Mouse (Mus musculus) forebrain, embryonic 13.5 days (tissue): ENCODE data around the gene Timeless. TPM values are rescaled to one million over a fixed set of nuclear protein-coding genes. Genes with fewer than 3 reads are reported as not detected.

ENCODE experiments used
- polyA plus RNA-seq: library from polyadenylated mRNA; unstranded; fragments of >200 nt; fragmentation: Nextera tagmentation; extraction: Ambion mirVana; gene quantifications from 2 replicates; pipeline ENCODE4 v1.2.1, GENCODE M21; 2015

Timeless gene
- polyA plus RNA-seq, 1 experiment from 2014 or later, result 52.9 TPM

Other genes starting within 250 kb of the Timeless start
- not detected in 2 replicates for gene Hsd17b6, start 224.5 kb upstream of the Timeless start, polyA plus RNA-seq
- gene Prim1, start 216.9 kb upstream of the Timeless start, polyA plus RNA-seq, result 97.9 and 98.0 TPM in 2 replicates
- gene Naca, start 196.5 kb upstream of the Timeless start, polyA plus RNA-seq, result 715 and 810 TPM in 2 replicates
- gene Ptges3, start 173.1 kb upstream of the Timeless start, polyA plus RNA-seq, result 562 and 583 TPM in 2 replicates
- 2,170 and 2,214 TPM in 2 replicates for gene Atp5b, start 148.8 kb upstream of the Timeless start, polyA plus RNA-seq
- gene Baz2a, start 140.5 kb upstream of the Timeless start, polyA plus RNA-seq, result 11.6 and 12.6 TPM in 2 replicates
- 12.6 and 12.9 TPM in 2 replicates for gene Rbms2, start 51.8 kb upstream of the Timeless start, polyA plus RNA-seq
- gene Gls2, start 37.6 kb upstream of the Timeless start, polyA plus RNA-seq, result 0.48 and 1.3 TPM in 2 replicates
- gene Spryd4, start 20.3 kb upstream of the Timeless start, polyA plus RNA-seq, result 17.9 and 19.1 TPM in 2 replicates
- 0.13 and 0.21 TPM in 2 replicates for gene Mip, start 6.2 kb upstream of the Timeless start, polyA plus RNA-seq
- gene Apon, start 22.0 kb downstream of the Timeless start, polyA plus RNA-seq, result 0.27 and 0.33 TPM in 2 replicates
- 0.14 TPM in 1 of 2 replicates, not detected in the other for gene Apof, start 36.6 kb downstream of the Timeless start, polyA plus RNA-seq
- gene Stat2, start 38.5 kb downstream of the Timeless start, polyA plus RNA-seq, result 14.5 and 15.3 TPM in 2 replicates
- not detected in 2 replicates for gene Il23a, start 66.7 kb downstream of the Timeless start, polyA plus RNA-seq
- 32.0 and 35.0 TPM in 2 replicates for gene Pan2, start 71.3 kb downstream of the Timeless start, polyA plus RNA-seq
- 230 and 237 TPM in 2 replicates for gene Cnpy2, start 90.4 kb downstream of the Timeless start, polyA plus RNA-seq
- 212 and 236 TPM in 2 replicates for gene Cs, start 105.7 kb downstream of the Timeless start, polyA plus RNA-seq
- gene Coq10a, start 136.9 kb downstream of the Timeless start, polyA plus RNA-seq, result 16.4 and 22.8 TPM in 2 replicates
- gene Ankrd52, start 145.1 kb downstream of the Timeless start, polyA plus RNA-seq, result 12.0 and 14.6 TPM in 2 replicates
- 0.18 TPM in 1 of 2 replicates, not detected in the other for gene Slc39a5, start 169.2 kb downstream of the Timeless start, polyA plus RNA-seq
- 153 and 156 TPM in 2 replicates for gene Nabp2, start 179.4 kb downstream of the Timeless start, polyA plus RNA-seq
- gene Rnf41, start 179.6 kb downstream of the Timeless start, polyA plus RNA-seq, result 76.4 and 83.9 TPM in 2 replicates
- 166 and 168 TPM in 2 replicates for gene Smarcc2, start 227.2 kb downstream of the Timeless start, polyA plus RNA-seq